Mouse (Mus musculus): ENCODE measurements around the gene Otub2.

DNA sequence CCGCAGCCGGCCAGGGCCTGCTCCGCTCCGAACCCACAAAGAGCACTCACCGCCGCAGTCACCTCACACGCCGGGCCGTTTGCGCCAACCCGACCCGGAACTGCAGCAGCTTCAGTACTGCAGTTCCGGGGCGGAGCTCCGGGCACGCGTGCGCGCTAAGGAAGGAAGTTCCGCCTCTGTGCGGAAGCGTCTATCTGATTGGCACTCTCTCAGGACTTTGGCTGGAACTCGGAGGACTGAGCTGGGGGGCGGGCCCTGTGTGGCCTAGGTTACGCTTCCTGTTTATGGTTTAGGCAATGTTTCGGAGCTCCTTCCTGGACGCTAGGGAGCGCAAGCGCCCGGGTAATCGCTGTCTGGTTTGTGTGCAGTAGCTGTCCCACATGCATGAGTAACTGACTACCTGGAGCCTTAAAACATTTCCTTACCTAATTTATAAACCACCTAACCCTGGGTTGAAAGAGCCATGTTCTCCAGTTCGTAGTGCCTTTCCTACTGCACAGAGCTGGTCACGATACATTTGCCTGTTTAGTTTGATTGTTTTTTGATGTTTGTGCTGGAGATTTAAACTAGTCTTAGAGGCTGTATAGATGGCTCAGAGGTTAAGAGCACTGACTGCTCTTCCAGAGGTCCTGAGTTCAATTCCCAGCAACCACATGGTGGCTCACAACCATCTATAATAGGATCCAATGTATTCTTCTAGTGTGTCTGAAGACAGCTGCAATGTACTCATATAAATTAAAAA, 37.4 kb downstream of the Otub2 start, which contains the start of gene Ddx24:
- TF ChIP-seq CTCF (IDR thresholded peaks at IDR 0.05; ENCODE audit: borderline replicate concordance, insufficient read depth, low read depth, low read length) (peak; percentile 92), POLR2A (IDR thresholded peaks at IDR 0.05; ENCODE audit: borderline replicate concordance, insufficient read depth, low read length) (peak; percentile 91)

All from cerebellum, adult 2 months (tissue).